Mouse (Mus musculus): ENCODE data around the gene Htra2.

Htra2 gene

GRCm38 (mm10) chr6:83031921-83032590, 23.0 kb downstream of the Htra2 start:
- no peak for DNase-seq (ENCODE audit: low spot score)

DNA sequence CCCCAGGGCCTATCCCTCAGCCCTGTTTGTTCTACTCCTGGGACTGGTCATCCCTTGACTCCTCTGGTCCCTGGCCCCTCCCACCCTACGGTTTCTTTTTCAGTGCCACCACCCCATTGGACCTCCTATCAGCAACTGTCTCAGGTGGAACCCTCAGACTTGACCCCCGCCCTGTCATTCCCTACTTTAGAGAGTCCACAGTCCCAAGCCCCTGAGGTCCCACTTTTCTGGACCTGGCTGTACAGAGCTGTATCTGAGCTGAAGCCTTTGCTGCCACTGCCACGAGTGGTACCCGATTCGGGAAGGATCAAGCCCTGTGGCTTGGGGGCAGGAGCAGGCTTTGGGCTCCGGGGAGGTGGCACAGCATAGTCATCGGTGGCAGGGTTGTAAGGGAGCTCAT, 24.0 kb downstream of the Htra2 start:
- no peak for DNase-seq (ENCODE audit: low spot score)

DNA sequence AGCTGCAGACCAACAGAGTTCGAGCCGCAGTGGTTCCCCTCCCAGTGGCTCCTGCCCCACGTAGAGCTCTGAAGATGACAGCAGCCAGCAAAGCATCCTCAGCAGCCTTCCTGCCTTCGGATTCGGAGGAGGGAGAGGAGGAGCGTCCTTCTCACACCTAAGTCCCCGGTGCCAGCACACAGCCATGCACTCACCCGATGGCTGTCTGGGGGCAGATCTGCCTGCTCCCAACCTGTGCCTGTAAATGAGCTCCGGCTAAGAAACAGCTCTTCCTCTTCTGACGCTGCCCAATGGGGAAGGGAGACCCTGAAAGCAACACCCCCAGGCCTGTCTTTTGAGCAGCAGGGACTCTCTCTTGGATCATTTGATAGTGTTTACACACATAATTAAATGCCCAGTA, 25.3 kb downstream of the Htra2 start:
- DNase-seq (ENCODE audit: low spot score) = no peak

DNA sequence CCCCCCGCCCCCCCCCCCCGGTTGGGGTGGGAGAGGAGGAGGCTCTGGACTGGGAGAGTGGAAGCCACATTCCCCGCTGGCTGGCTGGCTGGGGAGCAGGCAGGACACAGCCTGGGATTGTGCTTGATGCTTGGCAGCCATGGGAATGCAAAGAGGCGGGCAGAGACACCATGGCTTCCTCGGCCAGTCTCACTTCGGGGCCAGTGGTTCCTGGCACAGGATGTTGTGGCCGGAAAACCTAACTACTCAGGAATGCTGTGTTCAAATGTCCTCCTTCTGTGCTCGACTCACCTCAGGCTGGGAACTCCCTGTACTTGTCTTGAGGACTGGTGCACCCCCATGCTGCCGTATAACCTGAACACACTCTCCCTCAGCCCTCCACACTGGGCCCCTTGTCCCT, 27.4 kb downstream of the Htra2 start:
- no peak for DNase-seq (ENCODE audit: low spot score)

- DNase-seq (ENCODE audit: low spot score) = no peak
Measured at GRCm38 (mm10) chr6:83027293-83027692, 27.8 kb downstream of the Htra2 start.

- no peak for DNase-seq (ENCODE audit: low spot score)
Measured at GRCm38 (mm10) chr6:83025221-83025620, 29.9 kb downstream of the Htra2 start.

DNA sequence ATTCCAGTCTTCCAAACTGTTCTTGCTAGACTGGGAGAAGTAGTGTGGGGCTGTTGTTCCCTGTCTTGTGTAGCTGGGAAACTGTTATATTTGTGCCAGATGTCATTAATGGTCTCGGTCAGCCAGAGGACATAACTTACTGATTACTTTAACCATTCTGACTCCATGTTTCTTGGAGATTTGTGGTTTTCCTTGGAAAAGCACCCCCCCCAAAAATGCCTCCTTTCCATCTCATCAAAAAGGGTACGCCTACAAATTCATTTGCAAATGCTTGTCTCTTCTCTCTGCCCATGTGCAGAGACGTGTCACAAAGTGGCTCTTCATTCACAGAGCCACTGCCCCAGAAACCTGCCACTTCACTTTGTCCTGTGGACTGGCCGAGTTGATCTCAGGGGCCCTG, 30.7 kb downstream of the Htra2 start:
- DNase-seq (ENCODE audit: low spot score) = no peak

- no peak for DNase-seq (ENCODE audit: low spot score)
Measured at GRCm38 (mm10) chr6:83023786-83024185, 31.3 kb downstream of the Htra2 start.

GRCm38 (mm10) chr6:83023008-83023407, 32.1 kb downstream of the Htra2 start:
- no peak for DNase-seq (ENCODE audit: low spot score)

- no peak for DNase-seq (ENCODE audit: low spot score)
Measured at GRCm38 (mm10) chr6:83020836-83021593, 34.1 kb downstream of the Htra2 start.

DNA sequence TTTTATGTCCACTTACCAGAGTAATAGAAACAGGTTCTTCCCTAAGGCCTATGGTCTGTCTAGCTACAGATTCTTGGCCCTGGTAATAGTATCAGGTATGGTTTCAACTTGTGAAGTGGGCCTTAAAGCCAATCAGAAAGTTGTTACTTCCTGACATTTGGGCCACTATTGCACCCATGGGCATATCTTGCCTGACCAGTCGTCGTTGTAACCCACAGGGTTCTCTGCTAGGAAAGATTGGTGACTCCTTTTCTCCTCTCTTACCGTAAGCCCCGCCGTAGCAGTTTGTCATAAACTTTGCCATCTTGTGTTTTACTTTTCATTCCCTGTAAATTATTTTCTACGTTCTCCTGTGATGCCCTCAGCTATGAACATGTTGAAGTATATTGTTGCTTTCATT, 35.0 kb downstream of the Htra2 start:
- no peak for DNase-seq (ENCODE audit: low spot score)

DNA sequence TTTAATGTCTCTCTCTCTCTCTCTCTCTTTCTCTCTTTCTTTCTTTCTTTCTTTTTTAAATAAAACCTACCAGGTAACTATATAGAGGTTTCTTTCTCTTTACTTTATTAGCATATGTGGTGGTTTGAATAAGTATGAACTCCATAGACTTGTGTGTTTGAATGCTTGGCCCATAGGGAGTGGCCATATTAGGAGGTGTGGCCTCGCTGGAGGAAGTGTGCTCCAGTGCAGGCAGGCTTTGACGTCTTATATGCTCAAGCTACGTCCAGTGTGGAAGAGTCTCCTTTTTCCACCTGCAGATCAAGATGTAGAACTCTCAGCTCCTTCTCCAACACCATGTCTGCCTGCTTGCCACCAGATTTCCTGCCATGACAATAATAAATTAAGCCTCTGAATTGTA, 36.0 kb downstream of the Htra2 start:
- DNase-seq (ENCODE audit: low spot score) = no peak

GRCm38 (mm10) chr6:83017190-83017589, 37.9 kb downstream of the Htra2 start:
- DNase-seq (ENCODE audit: low spot score) = no peak

GRCm38 (mm10) chr6:83015749-83016148, 39.3 kb downstream of the Htra2 start:
- no peak for DNase-seq (ENCODE audit: low spot score)

GRCm38 (mm10) chr6:83014482-83015466, 40.3 kb downstream of the Htra2 start:
- no peak for DNase-seq (ENCODE audit: low spot score)

DNA sequence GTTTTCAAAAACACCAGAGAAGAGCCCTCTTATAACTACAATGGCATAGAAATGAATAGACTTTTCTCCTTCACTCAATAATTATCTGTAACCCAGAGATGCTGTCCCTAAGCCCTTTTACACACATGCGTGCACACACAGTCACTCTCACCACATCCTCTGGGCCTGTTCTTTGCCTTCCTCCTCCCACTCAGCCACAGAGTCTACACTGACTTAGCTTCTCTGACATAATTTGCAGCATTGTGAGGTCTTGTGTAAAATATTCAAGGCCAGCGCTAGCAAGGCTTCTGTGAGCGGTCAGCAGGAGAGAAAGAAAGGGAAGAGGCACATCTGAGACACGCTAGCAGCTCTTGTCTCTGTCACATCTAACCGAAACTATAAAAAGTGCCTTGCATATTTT, 41.6 kb downstream of the Htra2 start:
- DNase-seq (ENCODE audit: low spot score) = peak; percentile 48

DNA sequence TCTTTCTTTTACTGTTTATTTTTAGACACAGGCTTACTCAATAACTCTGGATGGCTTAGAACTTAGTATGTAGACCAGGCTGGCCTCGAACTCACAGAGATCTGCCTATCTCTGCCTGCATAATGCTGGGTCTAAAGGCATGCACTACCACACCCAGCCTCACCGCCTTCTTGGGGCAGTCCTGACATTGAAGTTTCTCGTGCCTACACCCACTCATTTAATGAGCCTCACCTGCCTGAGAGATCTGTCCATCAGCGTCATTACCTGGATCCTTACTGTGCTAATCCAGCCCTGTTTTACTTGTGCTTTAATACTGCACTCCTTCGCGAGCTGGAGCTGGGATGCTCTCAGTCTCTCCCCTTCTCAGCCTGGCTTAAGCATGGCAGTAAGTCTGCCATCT, 43.3 kb downstream of the Htra2 start:
- DNase-seq (ENCODE audit: low spot score) = no peak

DNA sequence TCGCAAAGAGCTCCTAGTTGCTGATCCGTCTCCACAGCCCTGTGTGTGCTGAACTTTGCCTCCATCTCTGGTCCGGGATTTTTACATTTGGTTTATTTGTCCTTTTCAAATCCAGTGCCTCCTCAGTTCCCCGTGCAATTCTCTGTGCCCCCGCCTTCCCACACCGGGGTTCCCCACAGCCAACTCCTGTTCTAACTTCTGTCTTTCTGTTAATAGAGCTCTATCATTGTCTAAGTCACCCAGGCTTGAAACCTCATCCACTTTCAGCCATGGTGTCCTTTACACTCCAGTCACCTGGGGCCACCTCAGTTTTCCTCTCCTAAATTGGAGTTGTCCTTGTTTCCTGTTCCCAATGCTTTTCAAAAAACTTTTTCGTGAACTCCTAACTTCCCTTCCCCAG, 43.8 kb downstream of the Htra2 start:
- no peak for DNase-seq (ENCODE audit: low spot score)

DNA sequence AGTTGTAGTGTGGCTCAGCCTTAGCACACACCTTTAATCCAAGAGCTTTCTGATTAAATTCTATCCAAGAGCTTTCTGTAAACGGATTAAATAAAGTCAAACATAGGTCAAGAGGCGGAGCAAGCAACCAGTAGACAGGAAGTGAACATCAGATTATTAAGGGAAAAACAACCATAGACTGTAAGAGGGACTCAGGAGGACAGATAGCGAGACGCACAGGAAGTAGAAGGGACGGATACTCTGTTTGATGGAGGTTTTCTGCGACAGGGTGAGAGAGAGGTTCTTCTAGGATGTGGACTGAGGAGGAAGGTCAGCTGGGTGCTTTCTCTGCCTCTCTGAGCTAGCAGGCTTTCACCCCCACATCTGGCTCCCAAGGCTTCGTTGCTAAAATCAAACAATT, 45.1 kb downstream of the Htra2 start:
- no peak for DNase-seq (ENCODE audit: low spot score)

GRCm38 (mm10) chr6:83008659-83009058, 46.4 kb downstream of the Htra2 start:
- no peak for DNase-seq (ENCODE audit: low spot score)

DNA sequence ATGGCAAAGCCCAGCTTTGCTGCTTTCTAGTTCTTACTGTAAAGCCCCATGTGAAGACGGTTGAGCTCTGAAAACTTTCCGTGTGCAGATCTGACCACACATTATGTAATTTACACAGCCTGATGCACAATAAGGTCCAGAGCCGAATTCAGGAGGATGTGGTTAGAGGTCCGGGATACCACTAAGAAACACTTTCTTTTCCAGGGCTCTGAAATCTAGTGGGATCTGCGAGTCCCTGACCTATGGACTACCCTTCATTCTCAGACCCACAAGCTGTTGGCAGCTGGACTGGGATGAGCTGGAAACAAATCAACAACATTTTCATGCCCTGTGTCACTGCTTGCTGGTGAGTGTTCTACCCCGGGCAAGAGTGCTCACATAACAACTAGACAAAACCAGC, 49.0 kb downstream of the Htra2 start:
- no peak for DNase-seq (ENCODE audit: low spot score)

DNA sequence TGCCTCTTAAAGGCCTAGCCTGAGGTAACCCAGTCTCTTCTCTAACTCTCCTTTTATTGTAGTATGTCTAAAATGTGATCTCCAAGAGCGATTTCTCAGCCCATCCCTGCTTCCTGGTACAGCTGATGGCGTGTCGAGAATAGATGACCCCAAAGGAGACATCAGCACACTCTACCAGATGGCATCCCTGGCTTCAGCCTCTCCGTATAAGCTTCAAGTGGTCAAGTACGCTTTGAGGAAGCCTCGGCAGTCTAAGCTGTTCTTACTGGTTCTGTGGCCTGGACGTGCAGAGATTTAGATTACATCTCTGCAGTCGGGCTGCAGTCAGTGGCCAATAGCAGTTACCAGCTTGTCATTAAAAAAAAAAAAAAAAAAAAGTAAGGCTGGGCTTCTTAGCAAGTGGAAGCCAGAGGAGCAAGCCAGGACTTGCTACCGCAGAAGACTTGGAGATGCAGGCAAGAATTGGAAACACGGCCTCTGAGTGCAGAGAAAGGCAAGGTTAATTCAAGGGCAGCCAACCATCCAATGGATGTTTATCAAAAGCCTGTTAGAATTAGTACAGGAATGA, 49.5 kb downstream of the Htra2 start:
- DNase-seq (ENCODE audit: low spot score) = no peak
